Mouse (Mus musculus) lung, embryonic 15.5 days (tissue): ENCODE measurements at regions not wholly inside any gene's neighbourhood (a gene's known extent, or its start where the extent isn't known, plus 50 kb on each side); places are given as distances from the start of the nearest gene placed in this dataset.
A peak's percentile ranks its signal among the peaks of the same experiment; 100 is the strongest.

ENCODE experiments used
- ATAC-seq: fragments of 200-750 bp; cut with Nextera tagmentation; 2 replicates; pipeline ENCODE4 v1.8.0; 2017; ENCODE audit warnings: moderate number of reproducible peaks, borderline replicate concordance; ENCODE audit not compliant: low FRiP score, low TSS enrichment; ENCODE audit errors: extremely low read depth
- H3K27ac ChIP-seq: fragments of 300-500 bp; sonication (generic); 2 replicates; pipeline ENCODE4 v1.5.1; 2015; ENCODE audit warnings: moderate library complexity, mild to moderate bottlenecking, inconsistent platforms
- H3K27me3 ChIP-seq: fragments of 300-500 bp; sonication (generic); 2 replicates; pipeline ENCODE4 v1.6.1; 2015; ENCODE audit warnings: inconsistent platforms
- H3K36me3 ChIP-seq: fragments of 300-500 bp; sonication (generic); 2 replicates; pipeline ENCODE4 v1.6.1; 2015; ENCODE audit warnings: inconsistent platforms
- H3K4me1 ChIP-seq: fragments of 300-500 bp; sonication (generic); 2 replicates; pipeline ENCODE4 v1.6.1; 2015; ENCODE audit warnings: inconsistent platforms
- H3K4me2 ChIP-seq: fragments of 300-500 bp; sonication (generic); 2 replicates; pipeline ENCODE4 v1.6.1; 2015; ENCODE audit warnings: inconsistent platforms, mild to moderate bottlenecking, moderate library complexity
- H3K4me3 ChIP-seq: fragments of 300-500 bp; sonication (generic); 2 replicates; pipeline ENCODE4 v1.5.1; 2015; ENCODE audit warnings: mild to moderate bottlenecking, inconsistent platforms
- H3K9ac ChIP-seq: fragments of 300-500 bp; sonication (generic); 2 replicates; pipeline ENCODE4 v1.6.1; 2015; ENCODE audit warnings: inconsistent platforms
- H3K9me3 ChIP-seq: fragments of 300-500 bp; sonication (generic); 2 replicates; pipeline ENCODE4 v1.6.1; 2016; ENCODE audit warnings: inconsistent platforms
- WGBS: fragments of 180-500 bp; shearing (Covaris S2); methylation state at CpG from one replicate; pipeline ENCODE4 v1.1.7; 2015; 5-methylcytosine and 5-hydroxymethylcytosine counted together

DNA sequence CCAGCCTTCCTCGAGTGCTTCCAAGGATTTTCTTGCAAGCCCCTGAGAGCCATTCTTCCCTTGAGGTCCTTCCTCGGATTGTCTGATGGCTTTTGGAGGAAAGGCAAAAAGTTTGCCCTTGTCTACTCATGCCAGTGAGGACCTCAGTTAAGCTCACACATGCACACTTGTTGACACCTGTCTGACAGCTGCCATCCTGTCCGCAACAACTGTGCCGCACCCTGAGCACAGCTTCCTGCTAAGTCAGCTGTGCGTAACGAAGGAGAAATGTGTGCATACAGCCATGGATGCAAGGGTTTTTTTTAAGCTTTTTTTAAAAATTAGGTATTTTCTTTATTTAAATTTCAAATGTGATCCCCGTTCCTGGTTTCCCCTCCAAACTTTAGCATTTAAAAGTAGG lies 293.8 kb downstream of the Adgrl2 start:
- WGBS, result 71% methylated on average over 7 of the region's 7 CpGs
- no peaks in the 10 kb centered on the region for H3K4me1 ChIP-seq
- no peak overlapping the region for H3K27ac ChIP-seq
- H3K36me3 ChIP-seq, result no peaks in the 10 kb centered on the region
- no peak for ATAC-seq
- H3K9me3 ChIP-seq, result no peaks in the 10 kb centered on the region
- H3K4me3 ChIP-seq, result no peak overlapping the region
- H3K4me2 ChIP-seq, result no peak overlapping the region
- no peak overlapping the region for H3K9ac ChIP-seq
- H3K27me3 ChIP-seq, result no peaks in the 10 kb centered on the region

DNA sequence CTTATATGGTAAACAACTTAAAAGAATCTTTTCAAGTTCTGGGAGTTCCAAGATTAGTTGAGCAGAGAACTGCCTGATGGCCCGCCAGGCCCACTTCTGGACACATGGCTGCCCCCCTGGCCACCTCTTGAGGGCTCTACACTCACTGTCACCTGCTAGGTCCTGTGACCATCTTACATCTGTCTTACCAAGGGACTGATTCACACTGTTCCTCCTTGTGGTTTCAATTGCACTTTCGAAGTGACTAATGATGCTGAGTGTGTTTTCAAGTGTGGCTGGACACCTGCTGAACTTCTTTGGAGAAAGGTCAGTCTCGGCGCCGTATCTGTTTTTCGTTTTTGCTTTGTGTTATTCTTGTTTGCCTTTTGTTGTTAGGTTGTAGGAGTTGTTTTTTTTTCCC lies 294.9 kb downstream of the Adgrl2 start:
- Histone ChIP-seq H3K9ac (no peak overlapping the region), H3K27ac (no peak overlapping the region), H3K4me3 (no peak overlapping the region), H3K9me3 (no peaks in the 10 kb centered on the region), H3K36me3 (no peaks in the 10 kb centered on the region), H3K27me3 (no peaks in the 10 kb centered on the region), H3K4me1 (no peaks in the 10 kb centered on the region), H3K4me2 (no peak overlapping the region)
- 85% methylated on average over 6 of the region's 6 CpGs for WGBS
- no peak for ATAC-seq

DNA sequence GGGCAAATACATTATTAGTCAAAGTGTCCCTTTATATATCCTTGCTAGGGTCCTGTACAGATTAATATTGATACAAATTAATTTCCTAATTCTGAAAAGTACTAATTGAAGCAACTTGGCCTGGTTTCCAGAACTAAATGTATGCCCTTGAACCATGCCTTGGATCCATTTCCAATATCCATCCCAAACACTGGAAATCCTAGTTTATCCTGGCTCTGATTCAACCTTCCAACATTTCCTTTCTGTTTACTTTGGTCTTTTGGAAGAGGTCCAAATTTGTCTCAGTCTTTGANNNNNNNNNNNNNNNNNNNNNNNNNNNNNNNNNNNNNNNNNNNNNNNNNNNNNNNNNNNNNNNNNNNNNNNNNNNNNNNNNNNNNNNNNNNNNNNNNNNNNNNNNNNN lies 307.2 kb downstream of the Adgrl2 start:
- peak; percentile 52; the same call in 1 of the 2 replicates for ATAC-seq
- H3K4me1 ChIP-seq, result peaks cover 16% of the 10 kb centered on the region; the same call in 1 of the 2 replicates
- H3K9me3 ChIP-seq, result no peaks in the 10 kb centered on the region
- no peak overlapping the region for H3K4me2 ChIP-seq
- H3K4me3 ChIP-seq, result no peak overlapping the region
- no peaks in the 10 kb centered on the region for H3K36me3 ChIP-seq
- no peak overlapping the region for H3K27ac ChIP-seq
- H3K27me3 ChIP-seq, result no peaks in the 10 kb centered on the region
- no peak overlapping the region for H3K9ac ChIP-seq

DNA sequence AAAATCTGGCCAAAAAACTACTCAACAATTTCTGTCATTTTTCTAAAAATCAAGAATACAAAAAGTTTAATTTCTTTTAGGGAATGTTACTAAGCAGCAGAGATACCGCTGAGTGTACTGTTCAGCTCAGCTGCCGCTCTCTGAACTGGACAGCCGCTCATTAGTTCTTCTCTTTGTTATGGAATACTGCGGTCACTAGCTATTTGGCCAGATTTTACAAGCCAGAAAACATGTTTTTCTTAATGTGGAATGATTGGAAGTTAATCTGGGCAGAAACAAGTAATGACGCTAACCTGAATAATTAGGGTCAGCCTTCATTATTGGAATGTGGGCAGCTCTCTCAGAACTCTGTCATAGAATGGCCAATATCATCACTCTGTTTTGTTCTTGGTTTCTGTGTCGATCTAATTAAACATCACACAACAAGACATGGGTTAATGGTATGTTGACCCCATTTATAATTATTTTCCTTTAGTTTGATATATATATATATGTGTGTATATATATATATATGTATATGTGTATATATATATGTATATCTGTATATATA lies 307.8 kb downstream of the Adgrl2 start:
- Histone ChIP-seq H3K27me3 (no peaks in the 10 kb centered on the region), H3K27ac (no peak overlapping the region)
- 57% methylated on average over 6 of the region's 6 CpGs for WGBS

DNA sequence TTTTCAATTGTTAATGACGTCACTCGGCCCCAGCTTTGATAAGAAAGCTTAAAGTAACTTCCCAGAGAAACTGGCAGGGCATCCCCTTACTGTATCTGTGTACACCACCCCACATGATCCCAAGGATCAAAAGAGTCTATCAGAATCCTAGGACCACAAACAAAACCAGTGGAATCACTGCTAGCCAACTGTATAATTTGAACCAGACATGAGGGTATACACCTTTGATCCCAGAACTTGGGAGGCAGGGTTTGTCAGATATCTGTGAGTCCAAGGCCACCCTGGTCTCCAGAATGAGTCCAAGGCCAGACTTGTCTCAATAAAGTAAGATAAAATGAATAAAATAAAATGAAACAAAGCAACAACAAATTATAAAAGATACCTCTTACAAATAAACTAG lies 309.2 kb downstream of the Adgrl2 start:
- no peaks in the 10 kb centered on the region for H3K9me3 ChIP-seq
- WGBS, result 63% methylated on average over 2 of the region's 2 CpGs
- no peak for ATAC-seq
- no peak overlapping the region for H3K27ac ChIP-seq
- H3K9ac ChIP-seq, result no peak overlapping the region
- no peaks in the 10 kb centered on the region for H3K27me3 ChIP-seq
- no peaks in the 10 kb centered on the region for H3K36me3 ChIP-seq
- no peak overlapping the region for H3K4me3 ChIP-seq
- H3K4me1 ChIP-seq, result peaks cover 16% of the 10 kb centered on the region; the same call in 1 of the 2 replicates
- no peak overlapping the region for H3K4me2 ChIP-seq

More for the DNA sequence above, 307.8 kb downstream of the Adgrl2 start:
- no peak overlapping the region for H3K4me2 ChIP-seq
- no peaks in the 10 kb centered on the region for H3K36me3 ChIP-seq
- ATAC-seq, result no peak
- peaks cover 16% of the 10 kb centered on the region; the same call in 1 of the 2 replicates for H3K4me1 ChIP-seq
- no peak overlapping the region for H3K4me3 ChIP-seq
- H3K9ac ChIP-seq, result no peak overlapping the region
- no peaks in the 10 kb centered on the region for H3K9me3 ChIP-seq

DNA sequence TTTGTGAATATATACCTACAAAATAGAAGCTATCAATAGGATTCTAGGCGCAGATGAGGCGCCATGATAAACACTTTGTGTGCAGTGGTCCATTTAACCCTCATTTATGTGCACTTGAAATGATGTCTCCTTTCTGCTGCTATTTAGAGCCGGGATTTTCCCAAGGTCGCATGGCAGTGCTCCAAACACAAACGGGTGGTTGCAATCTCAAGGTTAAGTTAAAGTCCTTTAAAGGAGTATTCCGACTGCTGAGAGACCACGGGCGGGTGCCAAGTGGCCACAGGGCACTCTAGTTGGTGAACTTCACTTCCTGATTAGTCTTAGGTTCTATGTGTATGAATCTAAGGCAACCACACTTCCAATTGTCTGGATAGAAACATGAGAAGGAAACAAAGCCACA lies 309.6 kb downstream of the Adgrl2 start:
- H3K4me1 ChIP-seq, result peaks cover 16% of the 10 kb centered on the region; the same call in 1 of the 2 replicates
- H3K36me3 ChIP-seq, result no peaks in the 10 kb centered on the region
- ATAC-seq, result no peak
- no peak overlapping the region for H3K4me2 ChIP-seq
- WGBS, result 60% methylated on average over 8 of the region's 8 CpGs
- no peaks in the 10 kb centered on the region for H3K9me3 ChIP-seq
- H3K9ac ChIP-seq, result no peak overlapping the region
- H3K27me3 ChIP-seq, result no peaks in the 10 kb centered on the region
- H3K4me3 ChIP-seq, result no peak overlapping the region
- no peak overlapping the region for H3K27ac ChIP-seq

DNA sequence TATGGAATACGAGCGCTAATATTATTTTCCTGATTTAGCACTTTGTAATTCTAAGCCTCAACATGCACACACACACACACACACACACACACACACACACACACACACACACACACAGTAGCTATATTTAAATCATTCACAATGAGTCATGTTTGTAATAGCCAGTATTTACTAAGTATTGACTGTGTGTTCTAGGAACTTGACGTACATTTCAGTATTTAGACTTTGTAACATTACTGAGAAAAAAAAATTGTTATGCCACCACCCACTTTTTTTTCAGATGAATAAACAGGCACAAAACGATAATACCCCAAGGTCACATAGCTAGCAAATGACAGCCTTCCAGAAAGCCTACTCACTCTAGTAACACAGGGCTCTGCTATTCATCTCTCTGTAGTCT lies 310.3 kb downstream of the Adgrl2 start:
- no peaks in the 10 kb centered on the region for H3K9me3 ChIP-seq
- ATAC-seq, result no peak
- H3K27me3 ChIP-seq, result no peaks in the 10 kb centered on the region
- no peak overlapping the region for H3K27ac ChIP-seq
- H3K4me2 ChIP-seq, result no peak overlapping the region
- no peak overlapping the region for H3K9ac ChIP-seq
- WGBS, result 80% methylated on average over 4 of the region's 4 CpGs
- peaks cover 16% of the 10 kb centered on the region; the same call in 1 of the 2 replicates for H3K4me1 ChIP-seq
- H3K4me3 ChIP-seq, result no peak overlapping the region
- H3K36me3 ChIP-seq, result no peaks in the 10 kb centered on the region

DNA sequence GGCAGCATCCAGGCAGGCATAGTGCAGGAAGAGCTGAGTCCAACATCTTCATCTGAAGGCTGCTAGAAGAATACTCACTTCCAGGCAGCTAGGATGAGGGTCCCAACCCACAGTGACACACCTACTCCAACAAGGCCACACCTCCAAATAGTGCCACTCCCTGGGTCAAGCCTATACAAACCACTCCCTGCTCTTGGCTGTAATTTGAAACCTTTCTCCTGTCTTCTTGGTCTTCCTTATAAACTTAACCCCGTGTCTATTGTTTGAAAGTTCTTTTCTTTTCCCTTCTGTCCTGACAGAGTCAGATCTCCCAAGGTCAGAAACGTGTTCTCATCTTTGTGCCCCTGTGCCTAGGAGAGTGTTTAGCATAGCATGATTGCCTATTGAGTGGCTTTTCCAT lies 311.2 kb downstream of the Adgrl2 start:
- Histone ChIP-seq H3K4me1 (peaks cover 12% of the 10 kb centered on the region; the same call in 1 of the 2 replicates), H3K4me3 (no peak overlapping the region), H3K4me2 (no peak overlapping the region), H3K9me3 (no peaks in the 10 kb centered on the region), H3K9ac (no peak overlapping the region), H3K27me3 (no peaks in the 10 kb centered on the region), H3K27ac (no peak overlapping the region), H3K36me3 (no peaks in the 10 kb centered on the region)
- WGBS, result 27% methylated on average over 2 of the region's 2 CpGs
- ATAC-seq, result no peak

DNA sequence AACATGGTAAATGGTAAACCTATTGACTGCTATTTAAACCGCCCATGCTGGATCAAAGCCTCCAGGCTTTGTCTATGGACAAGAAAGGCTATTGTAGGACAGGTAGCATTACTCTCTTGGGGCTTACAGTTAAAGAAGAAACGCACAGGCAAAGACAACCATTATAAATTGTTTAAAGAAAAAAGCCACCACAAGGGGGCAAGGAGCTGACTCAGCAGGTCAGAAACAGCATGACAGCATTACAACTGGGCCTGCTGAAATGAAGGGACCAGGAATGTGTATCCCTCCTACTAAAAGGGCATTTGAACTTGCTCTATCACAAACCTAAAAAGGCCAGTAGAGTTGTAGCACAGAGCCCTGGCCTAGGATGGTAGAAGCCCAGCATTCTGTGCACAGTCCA lies 314.3 kb downstream of the Adgrl2 start:
- H3K4me1 ChIP-seq, result 0 out of 2 replicates have a peak, but pooled peaks cover 2% of the 10 kb centered on the region
- no peak overlapping the region for H3K4me2 ChIP-seq
- H3K9ac ChIP-seq, result no peak overlapping the region
- H3K9me3 ChIP-seq, result no peaks in the 10 kb centered on the region
- ATAC-seq, result no peak
- H3K27ac ChIP-seq, result no peak overlapping the region
- no peak overlapping the region for H3K4me3 ChIP-seq
- no peaks in the 10 kb centered on the region for H3K27me3 ChIP-seq
- 74% methylated on average over 2 of the region's 2 CpGs for WGBS
- H3K36me3 ChIP-seq, result no peaks in the 10 kb centered on the region

DNA sequence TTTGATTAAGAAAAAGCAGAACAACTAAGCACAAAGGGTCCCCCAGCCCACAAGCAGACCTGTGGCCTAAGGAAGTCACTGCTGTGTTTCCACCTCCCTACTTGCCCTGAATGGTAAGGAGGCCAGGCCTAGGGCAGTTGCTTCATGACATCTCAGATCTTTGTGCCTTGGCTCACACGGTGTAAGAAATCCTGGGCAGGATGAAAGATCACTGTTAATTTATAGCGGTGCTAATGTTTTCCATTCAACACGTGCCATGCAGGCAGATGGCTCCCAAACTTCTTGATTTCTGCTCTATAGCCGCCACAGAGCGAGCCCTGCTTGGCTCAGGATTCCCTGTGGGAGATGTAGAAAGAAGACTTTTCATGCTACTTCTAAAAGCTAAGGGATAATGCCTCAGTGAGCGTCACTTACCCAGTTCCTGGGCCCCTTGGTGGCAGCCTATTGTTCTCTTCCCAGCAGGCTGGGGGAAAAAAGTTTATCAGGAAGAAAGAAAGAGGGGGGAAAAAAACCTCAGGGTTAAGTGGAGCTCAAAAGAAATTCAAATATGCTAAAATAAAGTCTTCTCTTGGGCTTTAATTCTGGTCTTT lies 327.4 kb downstream of the Adgrl2 start:
- no peaks in the 10 kb centered on the region for H3K4me1 ChIP-seq
- no peaks in the 10 kb centered on the region for H3K36me3 ChIP-seq

DNA sequence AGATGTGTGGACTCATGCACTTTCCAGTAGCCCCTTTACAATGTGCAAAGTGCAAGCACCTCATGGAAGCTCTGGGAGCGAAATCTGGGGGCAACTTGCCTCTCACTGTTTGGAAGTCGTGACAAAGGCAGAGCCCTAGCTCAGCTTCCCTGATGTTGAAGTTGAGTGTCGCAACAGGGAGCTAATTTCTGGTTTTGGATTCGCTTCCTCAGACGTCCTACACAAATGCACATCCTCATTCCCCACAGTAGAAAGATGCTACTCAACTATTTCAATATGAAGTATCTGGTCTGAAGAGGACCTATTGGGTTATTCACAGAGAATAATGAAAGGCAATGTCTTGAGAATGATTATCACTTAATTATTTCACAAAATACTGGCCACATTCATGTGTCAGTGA lies 331.3 kb downstream of the Adgrl2 start:
- 90% methylated on average over 5 of the region's 5 CpGs for WGBS
- H3K27me3 ChIP-seq, result no peaks in the 10 kb centered on the region
- H3K4me1 ChIP-seq, result no peaks in the 10 kb centered on the region
- no peak overlapping the region for H3K4me3 ChIP-seq
- H3K36me3 ChIP-seq, result no peaks in the 10 kb centered on the region
- no peak overlapping the region for H3K9ac ChIP-seq
- H3K9me3 ChIP-seq, result no peaks in the 10 kb centered on the region
- H3K27ac ChIP-seq, result no peak overlapping the region
- no peak overlapping the region for H3K4me2 ChIP-seq
- no peak for ATAC-seq

More for the DNA sequence above, 327.4 kb downstream of the Adgrl2 start:
- H3K4me2 ChIP-seq, result no peak overlapping the region
- H3K27ac ChIP-seq, result no peak overlapping the region
- no peaks in the 10 kb centered on the region for H3K9me3 ChIP-seq
- H3K27me3 ChIP-seq, result no peaks in the 10 kb centered on the region
- no peak for ATAC-seq
- WGBS, result 52% methylated on average over 6 of the region's 6 CpGs
- H3K9ac ChIP-seq, result no peak overlapping the region
- H3K4me3 ChIP-seq, result no peak overlapping the region

DNA sequence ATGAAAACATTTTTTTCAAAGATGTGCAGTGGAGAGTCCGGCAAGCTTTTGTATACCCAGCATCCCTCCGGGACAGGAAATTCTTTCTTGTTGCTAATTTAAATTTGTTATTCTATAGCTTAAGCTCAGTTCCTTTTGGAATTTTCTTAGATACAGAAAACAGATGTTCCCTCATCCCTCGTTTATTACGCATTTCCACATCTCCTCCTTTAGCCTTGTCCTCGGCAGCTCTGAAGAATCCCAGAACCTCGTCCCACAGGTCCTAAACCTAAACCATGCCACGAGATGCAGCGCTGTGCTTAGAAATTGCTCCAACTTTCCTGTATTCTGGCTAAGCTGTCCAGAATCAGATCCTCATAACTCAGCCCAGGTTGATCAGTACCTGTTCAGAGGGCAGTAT lies 332.0 kb downstream of the Adgrl2 start:
- no peaks in the 10 kb centered on the region for H3K27me3 ChIP-seq
- H3K9me3 ChIP-seq, result no peaks in the 10 kb centered on the region
- H3K4me1 ChIP-seq, result no peaks in the 10 kb centered on the region
- 66% methylated on average over 8 of the region's 8 CpGs for WGBS
- no peak overlapping the region for H3K4me3 ChIP-seq
- no peak for ATAC-seq
- H3K9ac ChIP-seq, result no peak overlapping the region
- no peaks in the 10 kb centered on the region for H3K36me3 ChIP-seq
- no peak overlapping the region for H3K27ac ChIP-seq
- H3K4me2 ChIP-seq, result no peak overlapping the region

DNA sequence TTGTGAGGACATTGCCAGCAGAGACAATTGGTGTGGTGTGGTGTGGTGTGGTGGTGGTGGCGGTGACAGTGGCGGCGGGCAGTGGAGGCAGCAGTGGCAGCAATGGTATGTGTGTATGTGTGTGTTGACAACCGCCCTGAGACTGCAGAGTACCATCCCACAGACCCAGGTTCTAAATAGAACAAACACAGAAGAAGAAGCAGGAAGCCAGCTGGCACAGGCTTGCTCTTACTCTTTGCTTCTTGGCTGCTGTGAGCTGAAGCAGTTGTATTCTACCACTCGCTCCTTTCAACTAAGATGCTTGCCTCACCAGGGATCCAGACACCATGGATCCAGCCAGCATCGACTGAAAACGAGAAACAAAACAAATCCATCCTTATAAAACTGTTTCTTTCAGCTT lies 334.2 kb downstream of the Adgrl2 start:
- ATAC-seq, result no peak
- no peak overlapping the region for H3K9ac ChIP-seq
- no peak overlapping the region for H3K4me3 ChIP-seq
- H3K27ac ChIP-seq, result no peak overlapping the region
- no peaks in the 10 kb centered on the region for H3K9me3 ChIP-seq
- 67% methylated on average over 7 of the region's 7 CpGs for WGBS
- no peak overlapping the region for H3K4me2 ChIP-seq
- H3K27me3 ChIP-seq, result no peaks in the 10 kb centered on the region
- H3K4me1 ChIP-seq, result no peaks in the 10 kb centered on the region
- no peaks in the 10 kb centered on the region for H3K36me3 ChIP-seq
